Mouse (Mus musculus): ENCODE data around the gene Dhx57. TPM values are rescaled to one million over a fixed set of nuclear protein-coding genes. Genes with fewer than 3 reads are reported as not detected.

Dhx57 gene
- polyA plus RNA-seq, 1 experiment from 2014 or later, result 1.9 TPM

- Histone ChIP-seq H3K9ac (replicated peaks) (no peak overlapping the region), H3K27me3 (ENCODE audit: insufficient read depth, low read length) (no peaks in the 10 kb centered on the region), H3K27ac (ENCODE audit: low read depth) (no peak overlapping the region), H3K4me3 (ENCODE audit: low read depth, low read length) (no peak overlapping the region), H3K4me1 (ENCODE audit: insufficient read depth) (no peaks in the 10 kb centered on the region), H3K36me3 (replicated peaks; ENCODE audit: insufficient read depth, low read length) (no peaks in the 10 kb centered on the region), H3K4me2 (ENCODE audit: low read depth, low read length) (no peak overlapping the region), H3K9me3 (ENCODE audit: low read length) (no peaks in the 10 kb centered on the region)
- ATAC-seq (no peak), DNase-seq (no peak)
- TF ChIP-seq CTCF (IDR thresholded peaks at IDR 0.05; ENCODE audit: low read depth), result no peak
- TF ChIP-seq EP300 (IDR thresholded peaks at IDR 0.05; ENCODE audit: low read depth), result no peak
- 68% methylated on average over 4 of the region's 4 CpGs for WGBS (ENCODE audit: insufficient replicate concordance)
Observed at GRCm38 (mm10) chr17:80323015-80323414, 32.7 kb upstream of the Dhx57 start.

GRCm38 (mm10) chr17:80322228-80322627 lies 32.0 kb upstream of the Dhx57 start:
- 62% methylated on average over 6 of the region's 6 CpGs for WGBS (ENCODE audit: insufficient replicate concordance)
- TF ChIP-seq CTCF (IDR thresholded peaks at IDR 0.05; ENCODE audit: low read depth) (no peak), EP300 (IDR thresholded peaks at IDR 0.05; ENCODE audit: low read depth) (no peak)
- no peaks in the 10 kb centered on the region for H3K36me3 ChIP-seq (replicated peaks; ENCODE audit: insufficient read depth, low read length)
- H3K27ac ChIP-seq (ENCODE audit: low read depth), result no peak overlapping the region
- no peak overlapping the region for H3K9ac ChIP-seq (replicated peaks)
- no peaks in the 10 kb centered on the region for H3K27me3 ChIP-seq (ENCODE audit: insufficient read depth, low read length)
- no peak for DNase-seq
- no peak overlapping the region for H3K4me2 ChIP-seq (ENCODE audit: low read depth, low read length)
- ATAC-seq, result no peak
- no peak overlapping the region for H3K4me3 ChIP-seq (ENCODE audit: low read depth, low read length)
- no peaks in the 10 kb centered on the region for H3K4me1 ChIP-seq (ENCODE audit: insufficient read depth)
- H3K9me3 ChIP-seq (ENCODE audit: low read length), result no peaks in the 10 kb centered on the region

- Histone ChIP-seq H3K9me3 (ENCODE audit: low read length) (no peaks in the 10 kb centered on the region), H3K27me3 (ENCODE audit: insufficient read depth, low read length) (no peaks in the 10 kb centered on the region), H3K27ac (ENCODE audit: low read depth) (no peak overlapping the region), H3K4me1 (ENCODE audit: insufficient read depth) (no peaks in the 10 kb centered on the region), H3K4me3 (ENCODE audit: low read depth, low read length) (no peak overlapping the region), H3K36me3 (replicated peaks; ENCODE audit: insufficient read depth, low read length) (no peaks in the 10 kb centered on the region), H3K9ac (replicated peaks) (no peak overlapping the region), H3K4me2 (ENCODE audit: low read depth, low read length) (no peak overlapping the region)
- TF ChIP-seq CTCF (IDR thresholded peaks at IDR 0.05; ENCODE audit: low read depth) (no peak), EP300 (IDR thresholded peaks at IDR 0.05; ENCODE audit: low read depth) (no peak)
- DNase-seq (no peak), ATAC-seq (no peak)
- WGBS (ENCODE audit: insufficient replicate concordance), result 67% methylated on average over 4 of the region's 4 CpGs
Observed at GRCm38 (mm10) chr17:80312405-80312804, 22.1 kb upstream of the Dhx57 start.

GRCm38 (mm10) chr17:80311761-80312160 lies 21.5 kb upstream of the Dhx57 start:
- Histone ChIP-seq H3K4me1 (ENCODE audit: insufficient read depth) (no peaks in the 10 kb centered on the region), H3K4me2 (ENCODE audit: low read depth, low read length) (no peak overlapping the region), H3K9me3 (ENCODE audit: low read length) (no peaks in the 10 kb centered on the region), H3K27me3 (ENCODE audit: insufficient read depth, low read length) (no peaks in the 10 kb centered on the region), H3K9ac (replicated peaks) (no peak overlapping the region), H3K36me3 (replicated peaks; ENCODE audit: insufficient read depth, low read length) (no peaks in the 10 kb centered on the region), H3K4me3 (ENCODE audit: low read depth, low read length) (no peak overlapping the region), H3K27ac (ENCODE audit: low read depth) (no peak overlapping the region)
- ATAC-seq (no peak), DNase-seq (no peak)
- 72% methylated on average over 9 of the region's 9 CpGs for WGBS (ENCODE audit: insufficient replicate concordance)
- TF ChIP-seq CTCF (IDR thresholded peaks at IDR 0.05; ENCODE audit: low read depth) (no peak), EP300 (IDR thresholded peaks at IDR 0.05; ENCODE audit: low read depth) (no peak)

- H3K9me3 ChIP-seq (ENCODE audit: low read length), result no peaks in the 10 kb centered on the region
- 57% methylated on average over 1 of the region's 1 CpGs for WGBS (ENCODE audit: insufficient replicate concordance)
Observed at GRCm38 (mm10) chr17:80307251-80307650, 17.0 kb upstream of the Dhx57 start, which contains the start of gene Arhgef33. Arhgef33 (plus strand) TSS chr17:80307407.

GRCm38 (mm10) chr17:80298844-80299243 lies 8.6 kb upstream of the Dhx57 start:
- H3K27me3 ChIP-seq (ENCODE audit: insufficient read depth, low read length), result no peaks in the 10 kb centered on the region
- no peak overlapping the region for H3K4me2 ChIP-seq (ENCODE audit: low read depth, low read length)
- ATAC-seq, result no peak
- H3K9me3 ChIP-seq (ENCODE audit: low read length), result no peaks in the 10 kb centered on the region
- no peak for TF ChIP-seq EP300 (IDR thresholded peaks at IDR 0.05; ENCODE audit: low read depth)
- TF ChIP-seq CTCF (IDR thresholded peaks at IDR 0.05; ENCODE audit: low read depth), result no peak
- no peak for DNase-seq
- H3K27ac ChIP-seq (ENCODE audit: low read depth), result no peak overlapping the region
- no peak overlapping the region for H3K9ac ChIP-seq (replicated peaks)
- no peaks in the 10 kb centered on the region for H3K4me1 ChIP-seq (ENCODE audit: insufficient read depth)
- no peaks in the 10 kb centered on the region for H3K36me3 ChIP-seq (replicated peaks; ENCODE audit: insufficient read depth, low read length)
- 75% methylated on average over 5 of the region's 5 CpGs for WGBS (ENCODE audit: insufficient replicate concordance)
- no peak overlapping the region for H3K4me3 ChIP-seq (ENCODE audit: low read depth, low read length)

More at GRCm38 (mm10) chr17:80307251-80307650, 17.0 kb upstream of the Dhx57 start, which contains the start of gene Arhgef33:
- no peaks in the 10 kb centered on the region for H3K36me3 ChIP-seq (replicated peaks; ENCODE audit: insufficient read depth, low read length)
- ATAC-seq (no peak), DNase-seq (no peak)
- H3K4me2 ChIP-seq (ENCODE audit: low read depth, low read length), result no peak within 1 kb of the TSS
- H3K4me1 ChIP-seq (ENCODE audit: insufficient read depth), result no peaks in the 10 kb centered on the region
- no peaks in the 10 kb centered on the region for H3K27me3 ChIP-seq (ENCODE audit: insufficient read depth, low read length)
- TF ChIP-seq EP300 (IDR thresholded peaks at IDR 0.05; ENCODE audit: low read depth) (no peak), CTCF (IDR thresholded peaks at IDR 0.05; ENCODE audit: low read depth) (no peak)
- no peak within 1 kb of the TSS for H3K27ac ChIP-seq (ENCODE audit: low read depth)
- H3K4me3 ChIP-seq (ENCODE audit: low read depth, low read length), result no peak within 1 kb of the TSS
- H3K9ac ChIP-seq (replicated peaks), result no peak within 1 kb of the TSS

GRCm38 (mm10) chr17:80295258-80295657 lies 5.0 kb upstream of the Dhx57 start:
- Histone ChIP-seq H3K27ac (ENCODE audit: low read depth) (no peak overlapping the region), H3K27me3 (ENCODE audit: insufficient read depth, low read length) (no peaks in the 10 kb centered on the region), H3K36me3 (replicated peaks; ENCODE audit: insufficient read depth, low read length) (no peaks in the 10 kb centered on the region), H3K4me1 (ENCODE audit: insufficient read depth) (no peaks in the 10 kb centered on the region), H3K4me2 (ENCODE audit: low read depth, low read length) (no peak overlapping the region), H3K9ac (replicated peaks) (no peak overlapping the region), H3K4me3 (ENCODE audit: low read depth, low read length) (no peak overlapping the region), H3K9me3 (ENCODE audit: low read length) (no peaks in the 10 kb centered on the region)
- WGBS (ENCODE audit: insufficient replicate concordance), result 62% methylated on average over 5 of the region's 5 CpGs
- DNase-seq, result no peak
- TF ChIP-seq EP300 (IDR thresholded peaks at IDR 0.05; ENCODE audit: low read depth) (no peak), CTCF (IDR thresholded peaks at IDR 0.05; ENCODE audit: low read depth) (no peak)
- ATAC-seq, result no peak

All from liver, postnatal 0 days (tissue).